Mouse (Mus musculus): Measurements from ENCODE around the gene Rsph1.

- TF ChIP-seq CTCF (IDR thresholded peaks at IDR 0.05; ENCODE audit: low read depth, low read length) = no peak
- no peak for TF ChIP-seq POLR2A (IDR thresholded peaks at IDR 0.05; ENCODE audit: extremely low read depth, insufficient read depth, low read length)
These were observed 5.5 kb upstream of the Rsph1 start for GRCm38 (mm10) chr17:31282687-31283053.

All from liver, adult 2 months (tissue).